Mouse (Mus musculus) CH12.LX (cell line): ENCODE data around the gene Jam2. TPM values are rescaled to one million over a fixed set of nuclear protein-coding genes. Genes with fewer than 3 reads are reported as not detected.

Experiments
- DNase-seq: peaks from one replicate; pipeline ENCODE4 v3.0.0-alpha.2; 2013; ENCODE audit errors: extremely low read depth
- H3K27ac ChIP-seq: 2 replicates; pipeline ENCODE4 v1.5.1; 2012; ENCODE audit warnings: low read depth, mild to moderate bottlenecking, control low read depth, moderate library complexity; ENCODE audit not compliant: insufficient read depth
- H3K27me3 ChIP-seq: replicated peaks from 2 replicates; pipeline ENCODE3; 2012; ENCODE audit warnings: inconsistent platforms
- H3K36me3 ChIP-seq, 2 experiments: replicated peaks in 1 of 2; 2 replicates each; pipeline versions ENCODE3 to v1.6.1; 2012; ENCODE audit warnings: inconsistent platforms in 1 of 2, low read length in 1 of 2, mild to moderate bottlenecking in 1 of 2, mixed read lengths in 1 of 2, moderate library complexity in 1 of 2; ENCODE audit not compliant: control insufficient read depth in 1 of 2, insufficient read depth in 1 of 2
- H3K4me1 ChIP-seq, 2 experiments: 2 replicates each; pipeline ENCODE4 v1.6.1; 2012; ENCODE audit warnings: inconsistent platforms in 1 of 2, moderate library complexity in 1 of 2; ENCODE audit not compliant: insufficient read depth in 2 of 2, control insufficient read depth in 1 of 2
- H3K4me2 ChIP-seq: 2 replicates; pipeline ENCODE4 v1.6.1; 2012; ENCODE audit warnings: low read depth, mild to moderate bottlenecking, control low read depth; ENCODE audit not compliant: poor library complexity, insufficient read depth, severe bottlenecking
- H3K4me3 ChIP-seq, 3 experiments: fragments of 150-350 bp in 1 of 3; sonication (generic) in 1 of 3; replicated peaks in 1 of 3; 2 replicates each; pipeline versions ENCODE3 to v1.5.1; 2011 to 2012; ENCODE audit warnings: low read depth in 2 of 3, low read length in 2 of 3, mild to moderate bottlenecking in 2 of 3, moderate library complexity in 2 of 3, control low read depth in 1 of 3, improper control_type of control experiment in 1 of 3, inconsistent platforms in 1 of 3, mixed read lengths in 1 of 3; ENCODE audit not compliant: poor library complexity in 1 of 3
- H3K79me2 ChIP-seq: replicated peaks from 2 replicates; pipeline ENCODE4 v1.6.1; 2012; ENCODE audit warnings: mild to moderate bottlenecking, moderate library complexity; ENCODE audit not compliant: control insufficient read depth, poor library complexity, insufficient read depth, severe bottlenecking; ENCODE audit errors: extremely low read depth
- H3K9ac ChIP-seq: 2 replicates; pipeline ENCODE4 v1.6.1; 2012; ENCODE audit warnings: low read depth, mild to moderate bottlenecking, control low read depth, moderate library complexity; ENCODE audit not compliant: insufficient read depth
- H3K9me3 ChIP-seq: replicated peaks from 2 replicates; pipeline ENCODE3; 2012; ENCODE audit warnings: low read length, inconsistent platforms, mixed read lengths
- BHLHE40 ChIP-seq: IDR thresholded peaks from 2 replicates; pipeline ENCODE4 v1.6.1; 2011; ENCODE audit warnings: mild to moderate bottlenecking, low read depth, low read length, improper control_type of control experiment
- CHD1 ChIP-seq: IDR thresholded peaks from 2 replicates; pipeline ENCODE4 v1.6.1; 2012; ENCODE audit warnings: low read depth, low read length, improper control_type of control experiment, inconsistent platforms
- CHD2 ChIP-seq: IDR thresholded peaks from 2 replicates; pipeline ENCODE4 v1.6.1; 2011; ENCODE audit warnings: low read length, improper control_type of control experiment
- CTCF ChIP-seq, 2 experiments: IDR thresholded peaks in 1 of 2; conservative IDR thresholded peaks in 1 of 2; 2 replicates each; pipeline ENCODE4 v1.5.1; 2011 to 2012; ENCODE audit warnings: low read depth in 2 of 2, low read length in 2 of 2, improper control_type of control experiment in 1 of 2, inconsistent platforms in 1 of 2, mild to moderate bottlenecking in 1 of 2, moderate library complexity in 1 of 2
- E2F4 ChIP-seq: IDR thresholded peaks from 2 replicates; pipeline ENCODE4 v1.6.1; 2011; ENCODE audit warnings: low read depth, low read length, improper control_type of control experiment; ENCODE audit not compliant: insufficient replicate concordance
- ELF1 ChIP-seq: IDR thresholded peaks from 2 replicates; pipeline ENCODE4 v1.6.1; 2014; ENCODE audit warnings: low read depth, mild to moderate bottlenecking, inconsistent platforms, low read length, improper control_type of control experiment
- GABPA ChIP-seq: IDR thresholded peaks from 2 replicates; pipeline ENCODE4 v1.6.1; 2012; ENCODE audit warnings: low read depth, low read length, improper control_type of control experiment, inconsistent platforms; ENCODE audit not compliant: insufficient replicate concordance
- HCFC1 ChIP-seq: IDR thresholded peaks from 2 replicates; pipeline ENCODE4 v1.6.1; 2012; ENCODE audit warnings: low read depth, mild to moderate bottlenecking, inconsistent platforms, low read length, improper control_type of control experiment
- IRF4 ChIP-seq: IDR thresholded peaks from 2 replicates; pipeline ENCODE4 v1.6.1; 2014; ENCODE audit warnings: low read depth, mild to moderate bottlenecking, inconsistent platforms, low read length, improper control_type of control experiment
- JUND ChIP-seq: conservative IDR thresholded peaks from 2 replicates; pipeline ENCODE4 v1.6.1; 2011; ENCODE audit warnings: low read depth, low read length, improper control_type of control experiment
- KAT2A ChIP-seq: IDR thresholded peaks from 2 replicates; pipeline ENCODE4 v1.6.1; 2012; ENCODE audit warnings: low read length, improper control_type of control experiment, inconsistent platforms; ENCODE audit not compliant: insufficient replicate concordance
- MAFK ChIP-seq: IDR thresholded peaks from 2 replicates; pipeline ENCODE4 v1.6.1; 2011; ENCODE audit warnings: low read length, improper control_type of control experiment; ENCODE audit not compliant: insufficient replicate concordance
- MAZ ChIP-seq: IDR thresholded peaks from 2 replicates; pipeline ENCODE4 v1.6.1; 2012; ENCODE audit warnings: low read depth, mild to moderate bottlenecking, inconsistent platforms, low read length, improper control_type of control experiment, moderate library complexity
- MEF2A ChIP-seq: IDR thresholded peaks from 2 replicates; pipeline ENCODE4 v1.6.1; 2014; ENCODE audit warnings: low read depth, mild to moderate bottlenecking, inconsistent platforms, low read length, improper control_type of control experiment, borderline replicate concordance
- MYC ChIP-seq: IDR thresholded peaks from 2 replicates; pipeline ENCODE4 v1.6.1; 2011; ENCODE audit warnings: low read depth, mild to moderate bottlenecking, improper control_type of control experiment, low read length
- NELFE ChIP-seq: IDR thresholded peaks from 2 replicates; pipeline ENCODE4 v1.6.1; 2011; ENCODE audit warnings: low read depth, low read length, improper control_type of control experiment
- POLR2A ChIP-seq: IDR thresholded peaks from 2 replicates; pipeline ENCODE4 v1.6.1; 2011; ENCODE audit warnings: low read depth, mild to moderate bottlenecking, improper control_type of control experiment, low read length
- POLR2AphosphoS2 ChIP-seq: IDR thresholded peaks from 2 replicates; pipeline ENCODE4 v1.6.1; 2011; ENCODE audit warnings: low read depth, low read length, improper control_type of control experiment
- RAD21 ChIP-seq: IDR thresholded peaks from 2 replicates; pipeline ENCODE4 v1.6.1; 2011; ENCODE audit warnings: low read depth, mild to moderate bottlenecking, low read length, improper control_type of control experiment, moderate library complexity
- TBP ChIP-seq: conservative IDR thresholded peaks from 2 replicates; pipeline ENCODE4 v1.6.1; 2011; ENCODE audit warnings: low read depth, low read length, improper control_type of control experiment
- TCF12 ChIP-seq: IDR thresholded peaks from 2 replicates; pipeline ENCODE4 v1.6.1; 2014; ENCODE audit warnings: low read depth, mild to moderate bottlenecking, inconsistent platforms, low read length, improper control_type of control experiment
- ZKSCAN1 ChIP-seq: IDR thresholded peaks from 2 replicates; pipeline ENCODE4 v1.6.1; 2012; ENCODE audit warnings: low read depth, inconsistent platforms, low read length, improper control_type of control experiment, borderline replicate concordance
- dilution Hi-C: fragments of 300-500 bp; cut with MboI; formaldehyde crosslinking; loops from 2 replicates; pipeline ENCODE4 v1.14.3; 2020; ENCODE audit warnings: low sequenced_read_pairs; ENCODE audit not compliant: extremely low pct_unique_long_range_greater_than_20kb, extremely low pct_ligation_motif_present
- in situ Hi-C: fragments of 300-500 bp; cut with MboI; formaldehyde crosslinking; loops from 3 replicates; pipeline ENCODE4 v1.14.3; 2019; ENCODE audit warnings: low sequenced_read_pairs, low pct_ligation_motif_present, low pct_unique_long_range_greater_than_20kb, mixed read lengths
- polyA plus RNA-seq: library from polyadenylated mRNA; unstranded; fragments of >175 nt; gene quantifications from 2 replicates; pipeline ENCODE4 v1.2.1, GENCODE M21; 2012; ENCODE audit warnings: low read depth; ENCODE audit not compliant: insufficient read length
- total RNA-seq, 2 experiments: library from RNA; depleted of rRNA; stranded (reverse); fragments of 300-350 nt in 1 of 2; fragments of >200 nt in 1 of 2; gene quantifications; 2 replicates each; pipeline ENCODE4 v1.2.3; 2012 to 2014

The Jam2 gene
- total and polyA plus RNA-seq, 3 experiments: 0.08 to 0.09 TPM; not detected in 1

DNA sequence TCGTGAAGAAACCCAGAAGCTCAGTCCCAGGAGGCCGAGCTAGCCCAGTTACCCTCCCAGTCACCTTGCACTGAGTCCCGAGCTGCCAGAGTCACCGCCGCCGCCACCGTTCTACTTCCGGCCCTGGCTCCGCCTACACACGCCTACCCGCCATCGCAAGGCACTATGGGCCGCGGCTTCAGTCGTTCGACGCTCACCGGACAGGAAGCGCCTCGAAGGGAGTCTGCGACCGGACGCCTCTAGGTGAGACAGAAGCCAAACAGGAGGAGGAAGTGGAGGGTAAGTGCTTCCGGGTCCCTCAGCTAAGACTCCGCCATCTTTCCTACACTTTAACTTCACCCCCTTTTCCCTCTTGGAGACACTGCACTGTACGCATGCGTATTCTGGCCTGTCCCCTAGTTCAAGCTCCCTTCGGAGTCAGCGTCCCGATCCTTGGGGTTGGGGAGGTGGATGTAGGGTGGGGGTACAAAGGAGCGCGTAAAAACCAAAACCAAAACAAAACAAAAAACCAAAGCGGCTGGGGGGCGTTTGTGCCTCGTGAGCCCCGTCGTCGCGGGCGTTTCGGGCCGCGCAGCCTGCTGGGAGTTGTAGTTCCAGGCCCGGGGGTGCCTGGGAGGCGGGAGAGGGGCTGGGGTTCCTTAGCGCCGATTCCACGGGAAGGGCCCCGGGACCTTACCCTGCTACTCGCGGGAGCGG is 61.0 kb downstream of the Jam2 start, which contains the start of gene Gabpa (continued):
- TF ChIP-seq MEF2A (peak; percentile 83), POLR2AphosphoS2 (peak; percentile 75; the same call in 1 of the 2 replicates), E2F4 (peak; percentile 92; the same call in 1 of the 2 replicates), MYC (peak; percentile 87), POLR2A (peak; percentile 83), BHLHE40 (peak; percentile 26; the same call in 1 of the 2 replicates), GABPA (peak; percentile 48; the same call in 1 of the 2 replicates), CTCF (conservative IDR thresholded peaks at IDR 0.05 in 1 of 2, IDR thresholded peaks at IDR 0.05 in 1 of 2; ENCODE audit: low read depth in 2 of 2, low read length in 2 of 2) (no peak), IRF4 (peak; percentile 37; the same call in 1 of the 2 replicates)

DNA sequence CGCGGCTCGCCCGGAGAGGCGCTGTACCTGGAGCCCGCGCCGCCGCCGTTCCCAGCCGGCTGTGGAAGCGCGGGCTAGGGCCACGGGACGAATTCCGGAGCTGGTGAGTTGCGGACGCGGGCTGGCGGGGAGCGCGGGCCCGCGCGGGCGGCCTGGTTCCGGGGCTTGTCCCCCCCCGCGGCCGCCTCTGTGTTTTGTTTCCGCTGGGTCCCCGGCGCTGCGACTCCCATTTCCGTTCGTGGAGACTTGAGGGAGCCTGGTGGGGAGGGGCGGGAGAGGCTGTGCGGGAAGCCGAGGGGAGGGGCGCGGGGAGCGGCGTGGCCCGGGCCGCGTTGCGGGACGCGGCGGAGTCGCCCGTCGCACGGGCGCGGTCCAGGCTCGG is 61.5 kb downstream of the Jam2 start, which contains the start of gene Atp5j:
Atp5j (minus strand) TSS at position 185 of the 382 bp plus-strand sequence.
- peaks cover 8 to 46% of the 10 kb centered on the region in 2 experiments for H3K4me1 ChIP-seq
- in situ Hi-C loops: loop anchor here (10.0 to 25.0 kb wide), 2 partner anchors 101 to 248 kb away; partner anchors contain the start of gene Mrpl39
- H3K79me2 ChIP-seq: peaks cover 64% of the 10 kb centered on the region
- H3K9ac ChIP-seq: peak within 1 kb of the TSS; percentile 98
- peak within 1 kb of the TSS; percentile 33 for H3K4me2 ChIP-seq
- no peaks in the 10 kb centered on the region for H3K27me3 ChIP-seq
- DNase-seq: peak; percentile 66
- TF ChIP-seq TCF12 (no peak), MAFK (no peak), MAZ (peak; percentile 85; the same call in 1 of the 2 replicates), JUND (no peak), RAD21 (no peak), NELFE (peak; percentile 63; the same call in 1 of the 2 replicates), ELF1 (peak; percentile 69), HCFC1 (peak; percentile 60), KAT2A (0 out of 2 replicates have a peak, but pooled peaks have one; percentile 70), CHD2 (peak; percentile 35), IRF4 (peak; percentile 60; the same call in 1 of the 2 replicates), TBP (no peak), ZKSCAN1 (no peak), MEF2A (0 out of 2 replicates have a peak, but pooled peaks have one; percentile 50), CHD1 (no peak)
- dilution Hi-C loops: no loop called here
- H3K27ac ChIP-seq: peak within 1 kb of the TSS; percentile 85
- H3K36me3 ChIP-seq: peaks cover 27 to 56% of the 10 kb centered on the region in 2 experiments
- H3K4me3 ChIP-seq: peak within 1 kb of the TSS; percentile 77 to 89 (median 87)
- no peaks in the 10 kb centered on the region for H3K9me3 ChIP-seq
